Mouse (Mus musculus) erythroblast, embryonic 14.5 days (primary cell): ENCODE data around the gene N4bp3. TPM values are rescaled to one million over a fixed set of nuclear protein-coding genes. Genes with fewer than 3 reads are reported as not detected.

Source experiments
- H3K27me3 ChIP-seq: 2 replicates; pipeline ENCODE4 v1.6.1; 2012; ENCODE audit warnings: inconsistent platforms; ENCODE audit not compliant: control insufficient read depth
- H3K36me3 ChIP-seq: 2 replicates; pipeline ENCODE4 v1.6.1; 2012; ENCODE audit warnings: mild to moderate bottlenecking, inconsistent platforms; ENCODE audit not compliant: control insufficient read depth
- H3K4me1 ChIP-seq: 2 replicates; pipeline ENCODE4 v1.6.1; 2012; ENCODE audit warnings: inconsistent platforms; ENCODE audit not compliant: control insufficient read depth
- H3K4me3 ChIP-seq: replicated peaks from 2 replicates; pipeline ENCODE3; 2012; ENCODE audit warnings: moderate library complexity, mild to moderate bottlenecking, inconsistent platforms
- H3K9me3 ChIP-seq: 2 replicates; pipeline ENCODE4 v1.6.1; 2012; ENCODE audit warnings: low read length, inconsistent platforms, mixed read lengths; ENCODE audit not compliant: control insufficient read depth
- GATA1 ChIP-seq: IDR thresholded peaks from 2 replicates; pipeline ENCODE4 v1.6.1; 2012; ENCODE audit warnings: low read length, inconsistent platforms, mixed read lengths
- TAL1 ChIP-seq: IDR thresholded peaks from 3 replicates; pipeline ENCODE4 v1.6.1; 2012; ENCODE audit warnings: low read length, inconsistent platforms, mixed read lengths
- polyA plus RNA-seq: library from polyadenylated mRNA; stranded (reverse); fragments of >175 nt; gene quantifications from 2 replicates; pipeline ENCODE4 v1.2.3, GENCODE M21; 2012

Gene N4bp3
- polyA plus RNA-seq, 1 experiment = 0.03 TPM

GRCm38 (mm10) chr11:51658291-51658690, 7.6 kb upstream of the N4bp3 start:
- no peaks in the 10 kb centered on the region; the same call in 1 of the 2 replicates for H3K36me3 ChIP-seq
- peaks cover 11% of the 10 kb centered on the region; the same call in 1 of the 2 replicates for H3K27me3 ChIP-seq
- no peaks in the 10 kb centered on the region for H3K9me3 ChIP-seq
- H3K4me1 ChIP-seq = peaks cover 12% of the 10 kb centered on the region
- TF ChIP-seq GATA1 (no peak), TAL1 (no peak)
- H3K4me3 ChIP-seq = no peak overlapping the region

GRCm38 (mm10) chr11:51656798-51657521, 6.3 kb upstream of the N4bp3 start:
- Histone ChIP-seq H3K4me1 (peaks cover 12% of the 10 kb centered on the region), H3K4me3 (no peak overlapping the region), H3K36me3 (no peaks in the 10 kb centered on the region; the same call in 1 of the 2 replicates), H3K9me3 (peaks cover under 1% of the 10 kb centered on the region; the same call in 1 of the 2 replicates), H3K27me3 (peaks cover 20% of the 10 kb centered on the region)
- TF ChIP-seq TAL1 (no peak), GATA1 (no peak)

DNA sequence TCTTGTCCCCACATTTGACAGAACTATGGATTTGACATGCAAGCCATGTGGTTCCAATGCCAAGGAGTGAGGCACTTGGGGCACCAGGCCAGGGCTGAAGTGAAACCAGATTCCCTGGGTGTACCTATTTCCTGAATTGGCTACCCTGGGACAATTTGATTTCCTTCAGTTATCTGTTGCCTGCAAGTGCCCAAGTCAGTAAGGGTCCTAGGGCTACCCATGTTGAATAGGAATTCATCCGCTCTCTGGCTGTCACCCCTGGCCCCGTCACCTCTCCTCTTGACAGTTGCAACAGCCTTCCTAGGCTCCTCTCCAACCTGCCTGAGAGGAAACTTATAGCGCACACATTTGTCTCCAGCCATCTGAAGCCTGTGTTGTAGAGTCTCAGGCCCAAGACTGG, 4.2 kb upstream of the N4bp3 start:
- TF ChIP-seq TAL1 = no peak
- TF ChIP-seq GATA1 = no peak
- H3K4me1 ChIP-seq = peaks cover 25% of the 10 kb centered on the region

DNA sequence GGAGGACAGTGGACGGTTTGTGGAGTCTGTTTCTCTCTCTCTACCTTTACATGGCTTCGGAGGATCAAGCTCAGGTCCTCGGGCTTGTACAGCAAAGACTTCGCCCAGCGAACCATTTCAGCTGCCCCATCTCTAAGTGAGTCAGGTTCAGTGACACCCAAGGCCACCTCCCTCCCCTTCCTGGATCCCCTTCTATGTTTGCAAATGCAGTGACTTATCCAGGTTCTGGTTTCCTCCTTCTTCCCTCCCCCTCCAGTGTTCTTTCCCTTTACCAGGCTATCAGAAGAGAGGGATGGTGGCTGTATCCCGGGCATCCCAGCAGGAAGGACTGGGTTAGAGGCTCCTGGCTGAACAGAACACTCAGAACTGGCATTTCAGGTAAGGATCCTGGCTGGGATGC, 3.1 kb upstream of the N4bp3 start:
- Histone ChIP-seq H3K4me3 (no peak overlapping the region), H3K4me1 (peaks cover 24% of the 10 kb centered on the region), H3K27me3 (peaks cover 52% of the 10 kb centered on the region), H3K9me3 (peaks cover 3% of the 10 kb centered on the region; the same call in 1 of the 2 replicates), H3K36me3 (no peaks in the 10 kb centered on the region; the same call in 1 of the 2 replicates)
- no peak for TF ChIP-seq TAL1
- no peak for TF ChIP-seq GATA1

More for the DNA sequence above, 4.2 kb upstream of the N4bp3 start:
- H3K4me3 ChIP-seq = no peak overlapping the region
- peaks cover 3% of the 10 kb centered on the region; the same call in 1 of the 2 replicates for H3K9me3 ChIP-seq
- H3K27me3 ChIP-seq = peaks cover 40% of the 10 kb centered on the region
- H3K36me3 ChIP-seq = no peaks in the 10 kb centered on the region; the same call in 1 of the 2 replicates

DNA sequence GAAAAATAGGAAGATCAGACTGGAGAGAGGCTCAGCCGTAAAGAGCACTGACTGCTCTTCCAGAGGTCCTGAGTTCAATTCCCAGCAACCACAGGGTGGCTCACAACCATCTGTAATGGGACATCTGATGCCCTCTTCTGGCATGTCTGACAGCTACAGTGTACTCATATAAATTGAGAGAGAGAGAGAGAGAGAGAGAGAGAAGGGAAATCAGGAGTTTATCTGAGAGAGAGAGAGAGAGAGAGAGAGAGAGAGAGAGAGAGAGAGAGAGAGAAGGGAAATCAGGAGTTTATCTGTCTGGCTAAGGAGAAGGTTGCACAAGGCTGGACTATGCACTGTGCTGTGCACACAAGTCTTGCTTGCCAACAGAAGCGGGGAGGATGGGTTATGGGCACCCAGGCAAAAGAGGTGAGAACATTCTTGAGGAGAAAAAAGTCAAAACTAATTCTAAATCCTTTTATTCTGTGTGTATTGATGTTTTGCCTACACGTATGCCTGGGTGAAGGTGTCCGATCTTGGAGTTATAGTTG, 2.3 kb upstream of the N4bp3 start:
- H3K4me3 ChIP-seq = no peak overlapping the region
- peaks cover 58% of the 10 kb centered on the region for H3K27me3 ChIP-seq
- peaks cover 19% of the 10 kb centered on the region for H3K4me1 ChIP-seq
- TF ChIP-seq GATA1 (no peak), TAL1 (no peak)
- H3K9me3 ChIP-seq = peaks cover 3% of the 10 kb centered on the region; the same call in 1 of the 2 replicates
- no peaks in the 10 kb centered on the region; the same call in 1 of the 2 replicates for H3K36me3 ChIP-seq

DNA sequence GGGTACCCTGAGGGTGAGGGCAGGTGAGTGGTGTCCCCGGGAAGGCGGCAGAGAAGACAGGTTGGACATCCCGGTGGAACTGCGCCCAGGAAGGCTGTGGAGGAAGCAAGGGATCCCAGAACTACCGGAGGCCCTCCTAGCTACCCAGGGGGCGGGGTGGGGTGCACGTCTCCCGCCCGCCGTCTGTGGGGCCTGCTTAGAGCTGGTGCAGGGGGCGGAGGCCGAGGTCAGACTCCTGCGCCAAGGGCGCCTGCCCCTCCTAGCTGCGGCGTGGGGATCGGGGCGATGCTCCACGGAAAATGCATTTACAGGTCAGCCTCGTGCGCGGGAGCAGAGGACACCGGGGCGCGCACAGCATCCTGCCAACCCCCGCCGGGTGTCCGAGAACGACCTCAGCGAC, 381 bp downstream of the N4bp3 start:
- Histone ChIP-seq H3K4me3 (peak overlapping the region; percentile 60), H3K36me3 (no peaks in the 10 kb centered on the region; the same call in 1 of the 2 replicates), H3K4me1 (peaks cover 24% of the 10 kb centered on the region), H3K27me3 (peaks cover 61% of the 10 kb centered on the region), H3K9me3 (peaks cover 3% of the 10 kb centered on the region; the same call in 1 of the 2 replicates)
- TF ChIP-seq TAL1 (no peak), GATA1 (no peak)

- Histone ChIP-seq H3K9me3 (peaks cover 3% of the 10 kb centered on the region; the same call in 1 of the 2 replicates), H3K36me3 (no peaks in the 10 kb centered on the region; the same call in 1 of the 2 replicates), H3K27me3 (peaks cover 61% of the 10 kb centered on the region), H3K4me1 (peaks cover 24% of the 10 kb centered on the region), H3K4me3 (peak overlapping the region; percentile 60)
- no peak for TF ChIP-seq GATA1
- no peak for TF ChIP-seq TAL1
Observed at GRCm38 (mm10) chr11:51649889-51650199, 798 bp downstream of the N4bp3 start.

DNA sequence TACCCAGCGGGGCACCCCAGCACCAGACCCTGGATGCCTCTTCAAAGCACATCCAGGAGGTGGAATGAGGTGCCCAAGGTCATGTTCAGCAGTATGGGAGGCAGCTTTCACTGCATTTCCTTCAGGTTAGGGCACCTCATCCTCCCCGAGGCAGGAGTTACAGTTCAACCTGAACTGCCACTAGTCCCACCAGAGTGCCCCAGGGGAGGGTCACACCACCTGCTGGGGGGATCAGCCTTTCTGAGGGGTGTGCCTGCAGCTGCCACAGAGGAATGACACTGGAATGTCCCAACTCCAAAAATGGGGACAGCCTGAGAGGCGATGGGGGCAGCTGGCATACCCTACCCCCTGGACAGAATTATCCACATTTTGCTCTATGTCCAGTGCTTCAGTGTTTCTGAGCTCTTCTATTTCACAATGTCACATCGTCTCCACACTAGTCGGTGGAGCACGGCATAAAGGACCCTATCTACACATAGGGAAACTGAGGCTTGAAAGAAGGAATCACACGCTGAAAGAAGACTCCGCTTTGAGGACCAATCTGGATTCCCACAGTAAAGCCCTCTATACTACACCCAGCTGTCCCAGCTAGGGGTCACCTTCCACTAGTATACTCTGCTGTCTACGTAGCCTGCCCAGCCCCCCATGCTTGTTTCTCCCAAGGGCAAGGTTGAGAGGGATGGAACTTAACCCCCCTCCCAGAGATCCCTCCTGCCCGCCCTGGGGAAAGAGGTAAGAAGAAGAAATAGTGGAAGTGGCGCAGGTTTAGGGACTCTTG, 1.3 kb downstream of the N4bp3 start:
- no peak for TF ChIP-seq TAL1
- Histone ChIP-seq H3K27me3 (peaks cover 61% of the 10 kb centered on the region), H3K4me3 (no peak overlapping the region)

GRCm38 (mm10) chr11:51648566-51648965, 2.1 kb downstream of the N4bp3 start:
- peaks cover 55% of the 10 kb centered on the region for H3K27me3 ChIP-seq
- H3K4me3 ChIP-seq = no peak overlapping the region
- TF ChIP-seq TAL1 (no peak), GATA1 (no peak)
- peaks cover 26% of the 10 kb centered on the region for H3K4me1 ChIP-seq
- H3K36me3 ChIP-seq = no peaks in the 10 kb centered on the region; the same call in 1 of the 2 replicates
- H3K9me3 ChIP-seq = peaks cover 3% of the 10 kb centered on the region; the same call in 1 of the 2 replicates

More for the DNA sequence above, 1.3 kb downstream of the N4bp3 start:
- peaks cover 24% of the 10 kb centered on the region for H3K4me1 ChIP-seq
- peaks cover 3% of the 10 kb centered on the region; the same call in 1 of the 2 replicates for H3K9me3 ChIP-seq
- H3K36me3 ChIP-seq = no peaks in the 10 kb centered on the region
